Mouse (Mus musculus): Measurements from ENCODE around the gene Clpx. TPM values are rescaled to one million over a fixed set of nuclear protein-coding genes. Genes with fewer than 3 reads are reported as not detected.
A peak's percentile ranks its signal among the peaks of the same experiment; 100 is the strongest.

The Clpx gene
- polyA plus RNA-seq (2012; rRNA removed), result 4.0 and 5.0 TPM in 2 replicates

GRCm38 (mm10) chr9:65293973-65294715 is at the start of gene Clpx:
Clpx (plus strand) TSS chr9:65294260.
- Histone ChIP-seq H3K36me3 (ENCODE audit: control insufficient read depth, insufficient read depth, low read length) (no peaks in the 10 kb centered on the region), H3K27me3 (ENCODE audit: control insufficient read depth, insufficient read depth, low read length) (no peaks in the 10 kb centered on the region), H3K27ac (ENCODE audit: insufficient read depth, low read length) (peak within 1 kb of the TSS; percentile 51), H3K4me3 (ENCODE audit: extremely low read depth, insufficient read depth, insufficient read length) (peak within 1 kb of the TSS; percentile 90), H3K4me1 (ENCODE audit: control insufficient read depth, insufficient read depth, insufficient read length) (no peaks in the 10 kb centered on the region; the same call in none of the 2 replicates)
- DNase-seq (ENCODE audit: low read depth in 1 of 2, low spot score in 2 of 2), result peak; percentile 94 to 96
- WGBS, result under 1% methylated on average over 71 of the region's 71 CpGs
- TF ChIP-seq POLR2A (IDR thresholded peaks at IDR 0.05; ENCODE audit: low read depth, low read length) (peak; percentile 59; the same call in 1 of the 2 replicates), CTCF (IDR thresholded peaks at IDR 0.05; ENCODE audit: extremely low read depth, insufficient read depth, insufficient read length, insufficient replicate concordance) (no peak)

- Histone ChIP-seq H3K4me1 (ENCODE audit: control insufficient read depth, insufficient read depth, insufficient read length) (no peaks in the 10 kb centered on the region), H3K4me3 (ENCODE audit: extremely low read depth, insufficient read depth, insufficient read length) (no peak overlapping the region), H3K27ac (ENCODE audit: insufficient read depth, low read length) (no peak overlapping the region), H3K27me3 (ENCODE audit: control insufficient read depth, insufficient read depth, low read length) (no peaks in the 10 kb centered on the region), H3K36me3 (ENCODE audit: control insufficient read depth, insufficient read depth, low read length) (no peaks in the 10 kb centered on the region)
- no peak for TF ChIP-seq CTCF (IDR thresholded peaks at IDR 0.05; ENCODE audit: extremely low read depth, insufficient read depth, insufficient read length, insufficient replicate concordance)
- no peak for TF ChIP-seq POLR2A (IDR thresholded peaks at IDR 0.05; ENCODE audit: low read depth, low read length)
- WGBS, result 74% methylated on average over 16 of the region's 16 CpGs
- no peak for DNase-seq (ENCODE audit: low read depth in 1 of 2, low spot score in 2 of 2)
Observed at GRCm38 (mm10) chr9:65247502-65248376, 46.3 kb upstream of the Clpx start.

- Histone ChIP-seq H3K36me3 (ENCODE audit: control insufficient read depth, insufficient read depth, low read length) (no peaks in the 10 kb centered on the region), H3K4me1 (ENCODE audit: control insufficient read depth, insufficient read depth, insufficient read length) (no peaks in the 10 kb centered on the region), H3K4me3 (ENCODE audit: extremely low read depth, insufficient read depth, insufficient read length) (no peak overlapping the region), H3K27ac (ENCODE audit: insufficient read depth, low read length) (no peak overlapping the region), H3K27me3 (ENCODE audit: control insufficient read depth, insufficient read depth, low read length) (no peaks in the 10 kb centered on the region)
- whole genome bisulfite sequencing, result 69% methylated on average over 5 of the region's 5 CpGs
- no peak for DNase-seq (ENCODE audit: low read depth in 1 of 2, low spot score in 2 of 2)
- no peak for TF ChIP-seq POLR2A (IDR thresholded peaks at IDR 0.05; ENCODE audit: low read depth, low read length)
- TF ChIP-seq CTCF (IDR thresholded peaks at IDR 0.05; ENCODE audit: extremely low read depth, insufficient read depth, insufficient read length, insufficient replicate concordance), result no peak
Observed at GRCm38 (mm10) chr9:65248377-65248690, 45.7 kb upstream of the Clpx start.

GRCm38 (mm10) chr9:65252026-65252425 is 42.0 kb upstream of the Clpx start:
- H3K36me3 ChIP-seq (ENCODE audit: control insufficient read depth, insufficient read depth, low read length), result no peaks in the 10 kb centered on the region
- 92% methylated on average over 3 of the region's 3 CpGs for WGBS
- no peak overlapping the region for H3K27ac ChIP-seq (ENCODE audit: insufficient read depth, low read length)
- no peak for DNase-seq (ENCODE audit: low read depth in 1 of 2, low spot score in 2 of 2)
- H3K4me3 ChIP-seq (ENCODE audit: extremely low read depth, insufficient read depth, insufficient read length), result no peak overlapping the region
- H3K27me3 ChIP-seq (ENCODE audit: control insufficient read depth, insufficient read depth, low read length), result no peaks in the 10 kb centered on the region
- H3K4me1 ChIP-seq (ENCODE audit: control insufficient read depth, insufficient read depth, insufficient read length), result no peaks in the 10 kb centered on the region
- TF ChIP-seq POLR2A (IDR thresholded peaks at IDR 0.05; ENCODE audit: low read depth, low read length) (no peak), CTCF (IDR thresholded peaks at IDR 0.05; ENCODE audit: extremely low read depth, insufficient read depth, insufficient read length, insufficient replicate concordance) (no peak)

- TF ChIP-seq CTCF (IDR thresholded peaks at IDR 0.05; ENCODE audit: extremely low read depth, insufficient read depth, insufficient read length, insufficient replicate concordance), result no peak
- no peak for TF ChIP-seq POLR2A (IDR thresholded peaks at IDR 0.05; ENCODE audit: low read depth, low read length)
- Histone ChIP-seq H3K27me3 (ENCODE audit: control insufficient read depth, insufficient read depth, low read length) (no peaks in the 10 kb centered on the region), H3K27ac (ENCODE audit: insufficient read depth, low read length) (no peak overlapping the region), H3K4me1 (ENCODE audit: control insufficient read depth, insufficient read depth, insufficient read length) (no peaks in the 10 kb centered on the region), H3K4me3 (ENCODE audit: extremely low read depth, insufficient read depth, insufficient read length) (no peak overlapping the region), H3K36me3 (ENCODE audit: control insufficient read depth, insufficient read depth, low read length) (no peaks in the 10 kb centered on the region)
- WGBS, result 91% methylated on average over 11 of the region's 11 CpGs
- DNase-seq (ENCODE audit: low read depth in 1 of 2, low spot score in 2 of 2), result no peak
Observed at GRCm38 (mm10) chr9:65255906-65256600, 38.0 kb upstream of the Clpx start.

GRCm38 (mm10) chr9:65257218-65257910 is 36.7 kb upstream of the Clpx start:
- no peak overlapping the region for H3K4me3 ChIP-seq (ENCODE audit: extremely low read depth, insufficient read depth, insufficient read length)
- no peak overlapping the region for H3K27ac ChIP-seq (ENCODE audit: insufficient read depth, low read length)
- 83% methylated on average over 9 of the region's 9 CpGs for WGBS
- no peak for DNase-seq (ENCODE audit: low read depth in 1 of 2, low spot score in 2 of 2)
- TF ChIP-seq CTCF (IDR thresholded peaks at IDR 0.05; ENCODE audit: extremely low read depth, insufficient read depth, insufficient read length, insufficient replicate concordance) (no peak), POLR2A (IDR thresholded peaks at IDR 0.05; ENCODE audit: low read depth, low read length) (no peak)
- H3K36me3 ChIP-seq (ENCODE audit: control insufficient read depth, insufficient read depth, low read length), result no peaks in the 10 kb centered on the region
- no peaks in the 10 kb centered on the region for H3K27me3 ChIP-seq (ENCODE audit: control insufficient read depth, insufficient read depth, low read length)
- no peaks in the 10 kb centered on the region for H3K4me1 ChIP-seq (ENCODE audit: control insufficient read depth, insufficient read depth, insufficient read length)

Data from spleen, adult 2 months (tissue).